Mouse (Mus musculus): ENCODE results near the gene BC117090.
"Not testable (repeated sequence)": the region's sequence is repeated elsewhere in the genome, so short reads cannot be mapped to it uniquely, and the experiment has no call there.

Gene BC117090

DNA sequence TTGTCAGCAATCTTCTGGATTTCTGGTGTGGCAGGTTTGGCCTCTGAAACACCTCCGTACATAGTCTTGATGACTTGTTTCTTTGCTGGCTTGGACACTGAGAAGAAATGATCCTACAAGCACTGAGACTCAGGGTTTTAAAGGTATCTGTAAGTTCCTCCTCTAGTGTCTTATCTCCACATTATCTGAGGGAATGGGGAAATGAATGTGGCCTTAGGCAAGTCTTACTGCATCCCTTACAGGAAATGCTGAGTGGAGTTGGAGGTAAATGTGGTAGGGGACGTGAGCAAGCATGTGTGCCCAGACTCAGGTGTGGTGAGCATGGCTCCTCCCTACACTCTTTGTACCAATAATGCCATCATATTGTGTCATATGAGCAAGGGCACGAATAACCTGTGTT lies at the start of gene BC117090:
TSS of gene BC117090 (minus strand) at position 101 of the 400 bp plus-strand sequence.
- DNase-seq = no peak

- DNase-seq = not testable (repeated sequence)
These were observed 33.5 kb upstream of the BC117090 start, which contains the start of gene BC100530 for GRCm38 (mm10) chr16:36367648-36368047. TSS of gene BC100530 (minus strand) at chr16:36367748.

DNA sequence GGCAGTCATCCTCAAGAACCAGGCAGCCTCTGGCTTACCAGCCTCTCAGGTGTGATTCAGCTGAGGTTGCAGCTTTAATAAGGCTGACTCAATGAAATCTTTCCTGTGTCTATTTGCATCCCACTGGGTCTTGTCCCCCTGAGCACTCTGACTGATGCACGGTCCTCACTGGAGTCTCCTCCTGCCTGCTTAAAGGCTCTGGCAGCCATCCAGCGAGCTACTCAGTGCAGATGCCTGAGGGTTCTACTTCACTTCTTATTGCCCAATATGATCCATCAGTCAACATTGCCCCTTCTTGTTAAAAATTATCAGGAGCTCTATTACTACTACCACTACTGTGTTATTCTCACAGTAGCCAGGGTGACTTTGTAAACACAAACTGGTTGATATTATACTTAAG lies 3.0 kb upstream of the BC117090 start:
- DNase-seq = no peak

- DNase-seq = peak; percentile 18 to 47
These were observed 14.8 kb downstream of the BC117090 start for GRCm38 (mm10) chr16:36319286-36319685.

DNA sequence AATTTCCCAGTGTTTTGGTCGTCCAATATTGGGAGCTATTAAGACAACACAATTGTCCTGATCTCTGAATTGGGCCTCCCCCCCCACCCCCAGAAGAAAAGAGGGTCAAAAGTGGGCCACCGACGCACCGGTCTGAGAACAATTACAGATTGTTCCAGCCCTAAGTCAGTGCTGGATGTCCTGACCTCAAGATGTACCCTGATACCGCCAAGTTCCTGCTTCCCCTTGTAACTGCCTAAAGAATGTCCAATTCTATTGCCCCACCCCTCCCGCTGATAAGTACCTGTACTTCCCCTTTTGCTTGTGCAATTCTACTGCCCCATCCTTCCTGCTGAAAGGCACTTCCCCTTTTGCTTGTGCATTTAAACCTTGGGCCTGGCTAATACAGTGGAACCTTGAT lies 18.0 kb downstream of the BC117090 start:
- not testable (repeated sequence) for DNase-seq

DNA sequence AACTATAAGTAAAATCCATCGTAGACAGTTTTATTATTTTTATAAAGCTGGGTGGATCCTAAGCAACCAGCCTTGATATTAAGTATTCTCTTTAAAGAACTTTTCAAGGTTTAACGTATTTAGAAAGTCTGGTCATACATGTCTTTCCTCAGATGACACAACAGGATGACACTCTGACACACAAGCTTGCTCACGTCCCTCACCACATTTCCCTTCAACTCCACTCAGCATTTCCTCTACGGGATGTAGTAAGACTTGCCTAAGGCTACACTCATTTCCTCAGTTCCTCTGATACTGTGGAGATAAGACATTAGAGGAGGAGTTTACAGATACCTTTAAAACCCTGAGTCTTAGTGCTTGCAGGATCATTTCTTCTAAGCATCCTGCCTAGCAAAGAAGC lies 26.5 kb downstream of the BC117090 start:
- no peak for DNase-seq

DNA sequence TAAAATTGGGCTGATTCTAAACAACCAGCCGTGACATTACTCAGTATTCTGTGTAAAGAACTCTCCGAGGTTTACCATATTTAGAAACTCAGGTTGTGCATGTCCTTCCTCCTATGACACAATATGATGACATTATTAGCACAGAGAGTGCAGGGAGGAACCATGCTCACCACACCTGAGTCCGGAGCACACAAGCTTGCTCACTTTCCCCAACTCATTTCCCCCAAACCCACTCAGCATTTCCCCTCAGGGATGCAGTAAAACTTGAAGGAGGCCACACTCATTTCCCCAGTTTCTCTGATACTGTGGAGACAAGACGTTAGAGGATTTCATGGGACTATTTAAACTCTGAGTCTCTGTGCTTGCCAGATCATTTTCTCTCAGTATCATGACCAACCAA lies 45.0 kb downstream of the BC117090 start:
- no peak for DNase-seq

DNA sequence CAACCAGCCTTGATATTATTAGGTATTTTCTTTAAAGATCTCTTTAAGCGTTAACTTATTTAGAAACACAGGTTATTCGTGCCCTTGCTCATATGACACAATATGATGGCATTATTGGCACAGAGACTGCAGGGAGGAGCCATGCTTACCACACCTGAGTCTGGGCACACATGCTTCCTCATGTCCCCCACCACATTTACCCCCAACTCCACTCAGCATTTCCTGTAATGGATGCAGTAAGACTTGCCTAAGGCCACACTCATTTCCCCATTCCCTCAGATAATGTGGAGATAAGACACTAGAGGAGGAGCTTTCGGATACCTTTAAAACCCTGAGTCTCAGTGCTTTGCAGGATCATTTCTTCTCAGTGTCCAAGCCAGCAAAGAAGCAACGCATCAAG lies 57.3 kb downstream of the BC117090 start, which contains the start of gene Stfa1:
TSS of gene Stfa1 (plus strand) at position 156 of the 400 bp plus-strand sequence.
- DNase-seq = not testable (repeated sequence)
